Mouse (Mus musculus) cerebellum, adult 11-12 months (tissue): ENCODE measurements at regions not wholly inside any gene's neighbourhood (a gene's known extent, or its start where the extent isn't known, plus 50 kb on each side); places are given as distances from the start of the nearest gene placed in this dataset.

Experiments
- DNase-seq: peaks from one replicate; pipeline ENCODE4 v3.0.0; 2022

DNA sequence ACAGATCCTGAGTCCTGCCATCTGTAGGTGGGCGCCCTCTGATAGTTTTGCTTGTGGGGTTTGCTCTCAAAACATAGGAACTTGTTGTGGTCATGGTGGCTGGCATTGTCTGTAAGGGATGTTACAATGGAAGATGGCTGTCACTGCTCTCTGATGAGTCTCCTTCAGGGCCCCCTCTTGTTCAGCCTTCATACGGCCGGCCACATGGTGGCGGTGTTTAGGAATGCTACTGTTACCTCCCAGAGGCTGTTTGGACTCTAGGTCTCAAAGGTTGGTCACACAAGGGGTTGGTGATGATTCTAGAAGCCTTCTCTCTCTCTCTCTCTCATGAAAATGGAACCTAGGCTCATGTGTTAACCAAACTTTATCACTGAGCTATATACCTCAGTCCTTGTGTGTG is 137.0 kb downstream of the Nufip1 start:
- no peak for DNase-seq

DNA sequence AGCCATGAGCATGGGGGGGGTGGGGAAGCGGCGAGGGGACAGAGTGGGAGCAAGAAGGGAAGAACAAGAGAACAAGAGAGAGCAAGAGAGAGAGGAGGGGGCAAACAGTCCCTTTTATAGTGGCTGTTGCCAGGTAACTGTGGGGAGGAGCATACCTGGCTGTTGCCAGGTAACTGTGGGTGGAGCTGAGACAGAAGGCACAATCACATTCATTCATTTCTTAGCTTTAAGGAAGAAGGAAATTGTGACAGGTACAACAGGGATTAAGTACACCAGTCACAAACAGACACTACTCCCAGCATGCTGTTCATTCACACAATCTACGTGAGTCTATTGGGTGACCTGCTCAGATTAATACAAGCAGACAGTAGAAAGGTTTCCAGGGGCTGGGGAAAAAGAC is 143.2 kb downstream of the Nufip1 start:
- no peak for DNase-seq

DNA sequence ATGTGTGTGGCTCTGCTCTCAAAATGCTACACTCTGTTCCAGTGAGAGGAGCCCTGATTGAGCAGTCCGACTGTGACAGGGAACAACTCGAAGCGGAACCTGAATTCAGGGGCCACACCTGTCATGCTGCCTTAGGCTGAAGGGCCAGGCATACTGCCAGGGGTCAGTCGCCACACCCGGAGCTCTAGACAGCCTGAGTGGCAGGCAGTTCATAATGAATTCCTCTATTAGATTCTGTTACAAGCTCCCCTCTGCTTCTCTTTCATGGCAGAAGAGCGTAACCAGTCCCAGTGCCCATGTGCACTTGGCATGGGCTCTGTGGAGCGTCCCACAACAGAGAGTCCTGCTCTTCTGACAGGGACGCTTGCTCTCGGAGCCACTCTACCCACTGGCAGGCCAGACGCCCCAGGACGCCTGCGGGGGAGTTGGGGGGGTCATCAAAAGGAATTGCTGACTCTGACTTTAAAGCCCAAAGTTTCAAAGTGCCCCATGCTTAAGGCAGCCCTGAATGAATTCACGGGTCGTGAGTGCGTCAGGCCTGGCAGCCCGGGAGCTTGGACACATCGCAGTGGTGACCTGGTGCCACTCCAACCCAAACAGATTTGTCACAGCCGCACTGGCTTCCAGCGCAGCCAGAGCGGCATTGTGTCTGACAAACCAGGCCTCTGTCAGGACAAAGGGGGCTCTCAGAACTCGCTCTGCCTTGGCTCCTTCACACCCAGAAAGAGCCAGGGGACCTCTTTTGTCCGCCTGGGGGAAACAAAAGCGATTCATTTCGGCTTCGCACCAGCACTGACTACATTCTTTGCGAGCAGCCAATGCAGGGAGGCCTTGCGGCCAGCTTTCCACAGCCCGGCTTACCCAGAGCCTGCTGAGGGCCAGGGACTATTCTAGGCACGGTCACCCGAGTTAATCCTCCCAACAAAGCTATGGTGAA is 144.1 kb downstream of the Nufip1 start:
- peak; percentile 60 for DNase-seq

DNA sequence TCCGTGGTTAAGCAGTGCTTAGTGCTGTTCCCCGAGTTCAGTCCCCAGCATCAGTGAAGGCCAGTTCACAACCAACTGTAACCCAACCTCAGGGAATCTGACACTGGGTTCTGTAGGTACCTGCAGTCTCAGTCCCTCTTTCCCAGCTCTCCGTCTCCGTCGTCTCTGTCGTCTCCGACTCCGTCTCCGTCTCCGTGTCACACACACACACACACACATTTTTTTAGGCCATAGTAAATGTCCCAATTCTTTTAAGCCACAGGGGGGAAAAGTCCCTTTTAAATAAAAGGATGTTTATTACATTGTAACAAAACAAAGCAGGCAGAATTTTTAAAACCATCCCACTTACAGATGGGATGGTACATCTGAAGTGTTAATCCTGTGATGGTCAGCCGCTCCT is 145.3 kb downstream of the Nufip1 start:
- no peak for DNase-seq

DNA sequence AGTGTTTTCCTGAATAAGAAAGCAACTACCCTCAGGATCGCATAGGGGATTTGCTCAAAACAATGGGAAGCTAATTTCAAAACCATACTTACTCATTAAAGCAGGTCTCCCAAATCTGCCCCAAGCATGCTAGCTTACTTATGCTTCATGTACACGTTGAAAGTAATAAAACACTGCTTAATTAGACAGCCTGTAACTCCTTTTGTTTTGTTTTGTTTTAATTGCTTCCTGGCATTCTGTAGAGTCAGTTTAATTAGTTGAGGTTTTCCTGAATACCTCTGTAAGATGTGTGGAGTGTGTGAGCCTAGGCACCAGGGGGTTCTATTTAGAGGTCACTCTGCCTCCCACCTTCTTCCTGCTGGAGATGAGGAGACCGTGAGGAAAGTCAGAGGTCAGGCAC is 147.9 kb downstream of the Nufip1 start:
- no peak for DNase-seq

DNA sequence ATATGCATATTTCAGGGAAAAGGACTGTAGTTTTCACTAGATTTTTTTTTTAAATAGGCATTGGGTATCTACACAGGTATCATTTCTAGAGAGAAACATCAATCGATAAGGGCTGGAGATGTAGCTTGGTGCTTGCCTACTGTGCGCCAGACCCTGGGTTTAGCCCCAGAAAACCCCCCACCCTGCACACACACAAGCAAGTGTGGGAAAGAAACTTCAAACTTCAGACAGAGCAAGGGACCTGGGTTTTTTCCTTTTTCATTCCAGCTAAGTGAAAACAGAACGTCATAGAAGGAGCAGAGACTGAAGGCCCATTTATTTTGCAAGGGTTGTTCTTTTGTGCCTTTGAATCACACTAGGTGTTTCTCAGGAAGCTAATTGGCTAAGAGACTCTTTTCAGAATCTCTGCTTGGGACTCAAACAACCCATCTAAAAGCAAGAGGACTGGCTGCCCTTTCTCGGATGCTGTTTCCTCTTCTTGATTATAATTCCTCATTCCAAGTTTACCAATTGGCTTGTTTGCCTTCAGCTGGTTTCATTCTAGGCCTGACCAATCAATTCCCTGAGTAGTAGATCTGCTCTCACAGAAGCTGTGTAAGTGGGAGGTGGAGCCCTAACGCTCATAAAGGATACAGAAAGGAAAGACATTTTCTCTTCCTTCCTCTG is 150.1 kb downstream of the Nufip1 start:
- no peak for DNase-seq

DNA sequence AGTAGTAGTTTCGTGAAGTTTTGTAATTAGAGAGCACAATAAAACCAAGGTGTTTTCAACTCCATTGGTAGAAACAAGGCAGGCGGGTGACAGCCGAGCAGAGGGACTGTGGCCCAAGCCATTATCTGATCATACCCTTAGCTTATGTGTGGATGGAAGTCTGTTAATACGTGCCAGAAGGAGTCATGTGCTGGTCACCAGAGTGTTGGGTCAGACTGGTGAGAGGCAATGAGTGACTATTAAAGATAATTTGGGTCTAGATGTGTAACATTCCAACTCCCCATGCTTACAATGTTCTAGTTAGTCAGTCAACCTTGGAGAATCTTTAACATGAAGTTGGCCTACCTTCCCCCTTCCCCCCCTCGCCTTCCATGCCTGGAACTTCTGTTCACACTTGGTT is 151.1 kb upstream of the Tsc22d1 start:
- no peak for DNase-seq

DNA sequence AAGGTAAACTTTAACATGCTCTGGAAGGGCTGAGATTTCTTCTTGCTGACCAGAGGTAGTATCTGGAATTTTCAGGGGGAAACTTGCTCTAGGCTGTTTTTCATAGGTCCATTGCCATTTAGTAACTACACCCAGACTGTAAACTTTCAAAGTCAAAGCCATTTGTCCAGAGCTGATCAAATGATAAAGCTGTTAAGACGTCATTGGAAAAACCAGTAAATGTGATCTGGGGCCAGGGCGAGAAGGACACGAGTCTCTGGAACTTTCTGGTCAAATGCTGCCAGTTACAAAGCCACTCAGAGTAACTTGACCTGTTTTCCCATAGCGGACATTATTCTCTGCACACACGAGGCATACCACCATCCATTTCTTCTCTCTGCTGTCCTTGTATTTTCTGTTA is 148.9 kb upstream of the Tsc22d1 start:
- DNase-seq, result no peak

DNA sequence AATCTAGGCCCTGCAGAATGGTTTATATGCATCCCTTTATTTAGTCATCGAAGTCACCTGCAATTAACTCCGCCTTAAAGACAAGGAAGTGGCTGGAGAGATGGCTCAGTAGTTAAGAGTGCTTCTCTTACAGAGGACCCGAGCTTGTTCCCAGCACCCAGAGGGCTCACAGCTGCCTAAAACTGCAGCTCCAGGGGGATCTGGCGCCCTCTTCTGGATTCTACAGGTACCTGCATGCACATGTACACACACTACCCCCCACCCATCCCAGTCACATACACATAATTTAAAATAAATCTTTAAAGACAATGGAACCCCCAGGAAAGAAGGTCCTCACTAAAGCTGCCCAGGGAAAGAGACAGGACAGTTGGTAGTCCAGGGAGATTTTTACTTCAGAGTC is 148.5 kb upstream of the Tsc22d1 start:
- no peak for DNase-seq

DNA sequence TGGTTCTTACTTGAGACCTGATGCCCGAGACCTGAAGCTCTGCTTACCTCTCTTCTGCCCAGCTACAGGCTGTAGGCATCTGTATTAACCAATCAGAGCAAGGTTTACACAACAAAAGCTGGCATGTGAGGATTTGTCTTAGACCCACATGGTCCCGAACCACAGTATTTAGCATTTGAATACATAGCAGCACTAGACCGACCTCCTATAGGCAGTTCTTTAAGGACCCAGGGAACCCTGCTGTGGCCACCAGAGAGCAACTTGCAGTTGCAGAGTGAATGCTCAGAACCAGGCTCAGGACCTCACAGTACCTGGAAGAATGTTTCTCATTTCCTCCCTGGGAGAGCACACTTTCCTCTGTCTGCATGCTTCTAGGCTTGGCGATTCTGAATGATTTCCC is 147.7 kb upstream of the Tsc22d1 start:
- no peak for DNase-seq

DNA sequence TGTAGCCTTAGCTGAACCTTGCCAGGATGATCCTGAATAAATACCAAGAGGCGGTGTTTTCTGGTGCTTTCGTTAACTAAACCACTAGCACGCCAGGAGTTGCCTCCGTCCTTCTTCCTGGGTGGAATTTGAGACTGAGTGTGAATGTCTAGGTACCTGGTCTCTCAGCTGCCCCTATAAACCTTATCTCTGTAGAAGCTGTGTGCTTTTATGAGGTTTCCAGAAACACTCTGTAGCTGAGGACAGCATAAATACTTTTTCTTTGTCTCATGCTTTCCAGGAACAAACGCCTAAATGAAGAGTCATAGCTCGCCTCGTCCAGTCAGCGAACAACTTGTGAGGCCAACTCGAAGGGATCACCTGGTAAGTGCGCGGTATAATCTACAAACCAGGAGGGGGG is 143.6 kb upstream of the Tsc22d1 start:
- DNase-seq, result no peak

DNA sequence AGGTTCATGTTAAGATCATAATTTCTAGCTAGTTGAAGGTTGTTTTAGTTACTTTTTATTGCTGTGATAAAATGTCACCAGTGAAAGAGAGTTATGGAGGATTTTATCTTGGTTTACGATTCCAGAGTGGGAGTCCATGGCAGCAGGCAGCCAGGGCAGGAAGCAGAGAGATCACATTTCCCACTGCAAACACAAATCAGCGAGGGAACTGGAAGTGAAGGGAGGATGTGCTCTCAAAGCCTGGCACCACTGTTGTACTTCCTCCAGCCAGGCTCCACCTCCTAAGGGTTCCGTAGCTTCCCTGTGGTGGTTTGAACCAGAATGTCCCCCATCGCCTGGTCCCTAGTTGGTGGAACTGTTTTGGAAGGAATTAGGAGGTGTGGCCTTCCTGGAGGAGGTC is 141.9 kb upstream of the Tsc22d1 start:
- DNase-seq, result no peak

DNA sequence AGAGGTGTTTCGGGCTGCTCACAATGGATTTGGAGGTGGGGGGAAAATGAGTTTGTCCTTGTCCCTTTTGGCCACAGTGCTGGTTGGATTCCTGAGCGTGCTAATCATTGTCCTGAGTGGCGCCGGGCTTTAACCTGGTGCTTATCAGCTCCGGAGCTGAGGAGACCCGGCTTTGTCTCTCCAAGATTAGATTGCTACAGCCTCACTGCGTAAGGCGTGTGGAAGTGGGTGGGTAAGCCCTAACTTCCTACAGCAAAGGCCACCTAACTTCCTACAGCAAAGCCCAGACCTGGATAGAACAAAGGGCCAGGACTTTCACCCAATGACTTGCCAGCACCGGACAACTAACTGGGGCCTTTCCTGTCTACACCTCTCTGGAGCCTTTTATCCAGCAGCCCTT is 138.1 kb upstream of the Tsc22d1 start:
- DNase-seq, result no peak

DNA sequence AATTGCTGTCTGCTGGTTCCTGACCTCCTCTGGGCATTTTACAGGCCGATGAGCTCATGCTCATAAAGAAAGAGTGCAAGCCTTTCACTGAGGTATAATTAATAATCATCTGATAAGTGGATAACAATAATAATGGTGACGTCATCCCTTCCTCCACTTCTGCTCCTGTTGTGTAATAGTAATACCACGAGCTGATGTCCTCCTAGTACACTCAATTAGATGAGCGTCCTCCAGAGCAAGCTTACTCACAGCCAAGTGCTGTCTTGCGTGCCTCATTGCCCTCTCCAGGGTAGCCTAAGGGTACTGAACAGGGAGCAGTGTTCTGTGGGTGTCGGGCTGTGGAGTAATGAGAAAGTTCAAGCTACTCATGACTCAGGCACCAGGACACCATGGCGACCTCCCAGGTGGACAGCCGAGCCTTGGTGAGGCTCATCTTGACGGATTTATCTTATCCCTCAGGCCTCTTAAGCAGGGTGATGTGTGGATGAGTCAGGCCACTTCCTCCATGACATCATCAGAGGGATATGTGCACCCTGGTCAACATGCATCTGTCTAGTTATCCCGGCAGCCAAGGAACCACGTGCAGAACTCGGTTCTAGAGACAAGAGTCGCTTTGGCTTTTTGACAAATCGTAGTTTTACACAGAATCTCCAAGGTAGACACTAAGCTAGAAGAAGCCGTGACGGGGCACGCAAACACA is 135.9 kb upstream of the Tsc22d1 start:
- no peak for DNase-seq

DNA sequence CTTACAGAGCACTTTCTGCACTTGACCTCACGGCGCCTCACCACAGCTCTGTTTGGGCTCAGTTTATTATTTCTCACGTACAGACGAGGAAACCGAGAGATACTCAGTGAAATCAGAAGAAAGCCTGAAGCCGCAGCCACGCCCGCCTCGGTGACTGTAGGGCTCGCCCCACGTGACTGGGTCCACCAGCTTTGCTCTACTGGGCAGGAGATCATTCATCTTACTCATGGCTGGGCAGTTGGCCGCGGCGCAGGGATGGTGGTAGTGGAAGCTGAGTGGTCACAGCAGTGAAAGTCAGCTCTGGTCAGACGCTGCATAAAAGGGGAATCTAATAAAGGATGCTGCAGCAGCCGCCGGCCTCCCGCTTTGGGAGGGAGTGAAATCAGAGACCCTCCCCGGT is 135.2 kb upstream of the Tsc22d1 start:
- no peak for DNase-seq

DNA sequence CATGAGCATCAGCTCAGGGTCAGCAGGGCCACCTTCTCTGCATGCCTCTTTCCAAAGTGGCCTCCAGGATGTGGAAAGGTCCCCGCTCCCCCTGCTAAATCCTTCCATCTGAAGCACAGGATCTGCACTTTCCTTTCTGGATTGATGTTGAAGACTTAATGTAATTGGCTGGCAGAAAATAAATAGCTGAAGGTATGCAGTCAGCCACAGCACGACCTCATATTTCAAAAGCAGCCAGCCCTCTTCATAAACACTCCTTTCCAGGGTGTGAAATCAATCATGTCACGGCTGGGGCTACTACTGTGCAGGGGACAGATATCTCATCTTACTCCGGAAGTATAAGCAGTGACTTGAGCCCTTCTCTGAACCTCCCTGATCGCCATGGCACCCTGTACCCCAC is 132.9 kb upstream of the Tsc22d1 start:
- DNase-seq, result no peak

DNA sequence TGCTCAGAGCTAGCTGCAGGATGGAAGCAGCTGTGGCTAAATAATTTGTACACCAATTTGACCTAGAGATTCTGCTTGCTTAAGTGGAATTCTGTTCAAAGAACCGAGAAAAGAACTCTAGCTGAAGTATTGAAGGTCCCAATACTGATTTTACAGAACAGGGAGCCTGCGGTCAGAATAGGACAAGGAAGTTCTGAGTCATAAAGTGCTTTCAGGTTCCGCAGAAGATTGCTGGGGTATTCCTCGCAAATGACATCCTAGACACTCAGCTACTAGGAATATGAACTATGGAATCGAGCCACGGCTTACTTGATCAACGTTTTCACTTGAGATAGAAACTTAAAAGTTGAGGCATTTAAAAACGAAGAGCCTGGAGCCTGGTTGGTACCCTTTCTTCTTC is 127.0 kb upstream of the Tsc22d1 start:
- no peak for DNase-seq

DNA sequence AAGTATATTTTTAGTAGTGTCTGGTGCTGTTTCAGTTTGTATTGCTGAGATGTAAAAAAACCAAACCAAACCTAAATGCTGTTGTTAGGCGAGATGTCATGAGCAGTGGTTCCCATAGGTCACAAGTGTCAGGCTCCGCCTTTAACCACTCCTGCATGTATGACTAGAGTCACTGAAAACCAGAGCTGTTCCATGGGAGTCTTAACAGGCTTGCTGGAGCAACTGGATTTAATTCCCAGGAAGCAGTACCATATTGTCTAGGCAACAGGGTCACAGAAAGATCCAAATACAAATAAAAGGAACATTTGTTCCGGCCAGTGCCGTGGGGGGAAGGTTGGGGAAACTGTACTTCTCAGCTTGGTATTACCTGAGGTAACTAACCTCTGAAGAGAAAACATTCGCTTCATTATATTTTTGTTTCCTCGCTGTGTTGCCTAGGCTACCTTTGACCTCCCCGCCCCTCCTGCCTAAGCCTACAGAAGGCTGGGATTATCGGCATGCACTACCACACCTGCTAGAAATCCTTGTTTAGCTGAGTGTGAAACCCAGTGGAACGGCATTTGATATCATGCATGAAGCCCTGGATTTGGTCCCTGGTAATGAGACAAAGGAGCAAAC is 124.3 kb upstream of the Tsc22d1 start:
- no peak for DNase-seq

DNA sequence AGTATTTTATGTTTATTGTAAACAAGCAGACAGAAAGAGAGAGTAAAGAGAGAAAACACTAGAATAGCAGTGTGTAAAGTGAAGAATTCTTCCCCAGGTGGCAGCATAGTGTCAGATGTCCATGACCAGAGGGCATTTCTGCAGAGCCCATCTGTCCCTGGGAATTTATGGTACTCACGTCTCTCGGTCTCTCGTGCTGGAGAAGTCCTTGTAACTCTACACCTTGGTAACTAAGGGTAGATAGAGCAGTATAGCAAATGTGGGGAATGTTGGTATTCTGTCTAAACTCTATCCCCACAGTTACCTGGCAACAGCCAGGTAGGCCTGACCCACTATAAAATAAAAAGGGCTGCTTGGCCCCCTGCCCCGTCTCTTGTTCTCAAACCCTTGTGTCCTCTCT is 122.5 kb upstream of the Tsc22d1 start:
- no peak for DNase-seq

DNA sequence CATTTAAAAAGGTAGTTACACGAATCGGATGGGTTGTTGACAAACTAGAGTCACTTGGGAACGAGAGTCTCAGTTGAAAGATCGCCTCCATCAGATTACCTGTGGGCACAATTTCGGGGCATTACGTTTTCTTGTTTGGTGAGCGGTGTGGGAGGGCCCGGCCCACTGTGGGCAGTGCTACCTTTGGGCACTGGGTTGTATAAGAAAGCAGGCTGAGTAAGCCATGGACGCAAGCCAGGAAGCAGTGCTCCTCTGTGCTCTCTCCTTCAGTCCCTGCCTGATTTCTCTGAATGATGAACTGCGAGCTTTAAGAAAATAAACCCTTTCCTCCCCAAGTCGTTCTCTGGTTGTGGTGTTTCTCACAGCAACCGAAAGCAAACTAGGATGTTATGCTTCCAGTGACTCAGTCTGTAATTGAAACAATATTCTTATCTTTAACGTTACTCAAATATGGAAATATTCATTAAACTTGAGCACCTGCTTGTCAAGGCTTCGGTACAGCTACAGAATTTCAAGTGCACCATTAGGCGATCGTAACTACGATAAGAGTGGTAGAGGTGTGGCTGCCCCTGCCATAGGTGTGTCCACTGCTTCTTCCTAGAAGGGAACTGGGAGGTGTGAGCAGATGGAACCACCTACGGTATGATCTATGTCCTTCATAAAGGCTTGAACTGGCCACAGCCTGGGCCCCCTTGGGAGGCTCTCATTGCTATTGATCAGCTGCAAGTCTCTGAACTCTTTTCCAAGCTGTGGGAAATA is 119.2 kb upstream of the Tsc22d1 start:
- no peak for DNase-seq

DNA sequence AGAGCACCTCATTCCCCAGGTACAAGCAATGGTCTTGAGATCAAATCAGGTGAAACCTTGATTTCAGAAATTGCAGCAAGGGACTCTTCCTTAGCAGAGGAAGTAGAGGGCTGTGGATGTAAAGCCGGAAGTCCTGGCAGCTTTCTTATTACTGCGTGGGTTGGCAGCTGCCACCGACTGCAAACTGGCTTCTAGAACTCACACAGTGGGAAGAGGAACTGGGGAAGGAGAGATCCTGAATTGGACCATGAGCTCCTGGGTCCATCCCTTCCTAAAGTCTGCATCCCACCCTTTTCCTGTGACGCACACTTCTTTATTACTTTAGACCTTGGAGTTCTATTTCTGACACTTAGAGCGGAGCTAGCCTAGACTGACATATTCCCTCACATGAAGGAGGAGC is 116.9 kb upstream of the Tsc22d1 start:
- DNase-seq, result no peak

DNA sequence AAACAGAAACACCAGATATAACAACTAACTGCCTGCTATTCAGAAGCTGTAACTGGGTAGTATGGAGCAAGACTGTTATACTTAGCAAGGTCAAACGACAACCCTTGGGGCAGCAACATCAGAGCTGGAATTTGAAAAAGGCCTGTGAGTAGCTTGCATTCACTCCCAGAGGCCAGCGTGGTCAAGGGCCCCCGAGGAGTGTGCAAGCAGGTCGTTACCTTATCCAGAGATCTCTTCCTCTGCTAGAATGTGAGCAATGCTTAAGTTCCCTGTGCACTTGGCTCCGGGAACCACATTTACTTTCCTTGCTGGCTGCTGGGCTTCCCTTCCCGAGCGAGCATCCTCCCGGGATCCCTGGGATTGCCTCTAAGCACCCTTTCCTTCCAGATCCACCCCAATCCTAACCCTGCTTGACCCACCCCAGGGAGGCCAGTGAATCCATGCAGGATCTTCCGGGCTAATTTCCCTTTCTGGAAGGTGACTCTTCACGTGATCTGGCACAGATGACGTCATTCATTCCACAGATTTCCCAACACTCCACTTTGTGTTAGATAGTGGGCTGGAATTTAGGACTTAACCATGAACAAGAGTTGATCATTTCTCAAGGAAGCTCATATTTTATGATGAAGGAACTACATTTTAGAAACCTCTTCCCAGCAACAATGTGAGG is 112.3 kb upstream of the Tsc22d1 start:
- no peak for DNase-seq
